Mouse (Mus musculus): ENCODE data around the gene Srgap3. TPM values are rescaled to one million over a fixed set of nuclear protein-coding genes. Genes with fewer than 3 reads are reported as not detected.

The Srgap3 gene
- total RNA-seq, 1 experiment from 2014 or later, result 9.6 TPM

GRCm38 (mm10) chr6:112955773-112956172 lies 8.7 kb upstream of the Srgap3 start:
- ATAC-seq (replicated peaks in 1 of 2; ENCODE audit: insufficient read depth in 1 of 2, low FRiP score in 2 of 2, low TSS enrichment in 1 of 2, low read depth in 1 of 2, poor library complexity in 2 of 2, severe bottlenecking in 2 of 2), result peak; percentile 73 to 85

GRCm38 (mm10) chr6:112953905-112954304 lies 6.8 kb upstream of the Srgap3 start:
- ATAC-seq (replicated peaks in 1 of 2; ENCODE audit: insufficient read depth in 1 of 2, low FRiP score in 2 of 2, low TSS enrichment in 1 of 2, low read depth in 1 of 2, poor library complexity in 2 of 2, severe bottlenecking in 2 of 2), result peak; percentile 72 to 82

- no peak for ATAC-seq (replicated peaks in 1 of 2; ENCODE audit: insufficient read depth in 1 of 2, low FRiP score in 2 of 2, low TSS enrichment in 1 of 2, low read depth in 1 of 2, poor library complexity in 2 of 2, severe bottlenecking in 2 of 2)
Measured at GRCm38 (mm10) chr6:112951254-112951653, 4.2 kb upstream of the Srgap3 start.

GRCm38 (mm10) chr6:112950205-112951110 lies 3.4 kb upstream of the Srgap3 start:
- no peak for ATAC-seq (replicated peaks in 1 of 2; ENCODE audit: insufficient read depth in 1 of 2, low FRiP score in 2 of 2, low TSS enrichment in 1 of 2, low read depth in 1 of 2, poor library complexity in 2 of 2, severe bottlenecking in 2 of 2)

- no peak for ATAC-seq (replicated peaks in 1 of 2; ENCODE audit: insufficient read depth in 1 of 2, low FRiP score in 2 of 2, low TSS enrichment in 1 of 2, low read depth in 1 of 2, poor library complexity in 2 of 2, severe bottlenecking in 2 of 2)
Measured at GRCm38 (mm10) chr6:112949220-112949619, 2.2 kb upstream of the Srgap3 start.

- 0 out of 4 replicates have a peak, but pooled peaks of 1 of the 2 experiments have one; percentile 10 for ATAC-seq (replicated peaks in 1 of 2; ENCODE audit: insufficient read depth in 1 of 2, low FRiP score in 2 of 2, low TSS enrichment in 1 of 2, low read depth in 1 of 2, poor library complexity in 2 of 2, severe bottlenecking in 2 of 2)
Measured at GRCm38 (mm10) chr6:112948416-112948815, 1.4 kb upstream of the Srgap3 start.

GRCm38 (mm10) chr6:112946021-112946811 lies 850 bp downstream of the Srgap3 start:
- ATAC-seq (replicated peaks in 1 of 2; ENCODE audit: insufficient read depth in 1 of 2, low FRiP score in 2 of 2, low TSS enrichment in 1 of 2, low read depth in 1 of 2, poor library complexity in 2 of 2, severe bottlenecking in 2 of 2), result no peak

- ATAC-seq (replicated peaks in 1 of 2; ENCODE audit: insufficient read depth in 1 of 2, low FRiP score in 2 of 2, low TSS enrichment in 1 of 2, low read depth in 1 of 2, poor library complexity in 2 of 2, severe bottlenecking in 2 of 2), result peak; percentile 25; a peak in 3 of 4 replicates
Measured at GRCm38 (mm10) chr6:112945181-112945751, 1.8 kb downstream of the Srgap3 start.

- no peak for ATAC-seq (replicated peaks in 1 of 2; ENCODE audit: insufficient read depth in 1 of 2, low FRiP score in 2 of 2, low TSS enrichment in 1 of 2, low read depth in 1 of 2, poor library complexity in 2 of 2, severe bottlenecking in 2 of 2)
Measured at GRCm38 (mm10) chr6:112943596-112944245, 3.3 kb downstream of the Srgap3 start.

- ATAC-seq (replicated peaks in 1 of 2; ENCODE audit: insufficient read depth in 1 of 2, low FRiP score in 2 of 2, low TSS enrichment in 1 of 2, low read depth in 1 of 2, poor library complexity in 2 of 2, severe bottlenecking in 2 of 2), result no peak
Measured at GRCm38 (mm10) chr6:112939281-112939680, 7.8 kb downstream of the Srgap3 start.

GRCm38 (mm10) chr6:112937791-112938190 lies 9.3 kb downstream of the Srgap3 start:
- ATAC-seq (replicated peaks in 1 of 2; ENCODE audit: insufficient read depth in 1 of 2, low FRiP score in 2 of 2, low TSS enrichment in 1 of 2, low read depth in 1 of 2, poor library complexity in 2 of 2, severe bottlenecking in 2 of 2), result no peak

- ATAC-seq (replicated peaks in 1 of 2; ENCODE audit: insufficient read depth in 1 of 2, low FRiP score in 2 of 2, low TSS enrichment in 1 of 2, low read depth in 1 of 2, poor library complexity in 2 of 2, severe bottlenecking in 2 of 2), result no peak
Measured at GRCm38 (mm10) chr6:112934501-112934900, 12.6 kb downstream of the Srgap3 start.

GRCm38 (mm10) chr6:112932611-112933010 lies 14.5 kb downstream of the Srgap3 start:
- no peak for ATAC-seq (replicated peaks in 1 of 2; ENCODE audit: insufficient read depth in 1 of 2, low FRiP score in 2 of 2, low TSS enrichment in 1 of 2, low read depth in 1 of 2, poor library complexity in 2 of 2, severe bottlenecking in 2 of 2)

GRCm38 (mm10) chr6:112930011-112930451 lies 17.0 kb downstream of the Srgap3 start:
- no peak for ATAC-seq (replicated peaks in 1 of 2; ENCODE audit: insufficient read depth in 1 of 2, low FRiP score in 2 of 2, low TSS enrichment in 1 of 2, low read depth in 1 of 2, poor library complexity in 2 of 2, severe bottlenecking in 2 of 2)

GRCm38 (mm10) chr6:112929291-112929984 lies 17.6 kb downstream of the Srgap3 start:
- no peak; a peak in 1 of 4 replicates for ATAC-seq (replicated peaks in 1 of 2; ENCODE audit: insufficient read depth in 1 of 2, low FRiP score in 2 of 2, low TSS enrichment in 1 of 2, low read depth in 1 of 2, poor library complexity in 2 of 2, severe bottlenecking in 2 of 2)

GRCm38 (mm10) chr6:112928841-112929240 lies 18.2 kb downstream of the Srgap3 start:
- ATAC-seq (replicated peaks in 1 of 2; ENCODE audit: insufficient read depth in 1 of 2, low FRiP score in 2 of 2, low TSS enrichment in 1 of 2, low read depth in 1 of 2, poor library complexity in 2 of 2, severe bottlenecking in 2 of 2), result no peak

GRCm38 (mm10) chr6:112927341-112927740 lies 19.7 kb downstream of the Srgap3 start:
- ATAC-seq (replicated peaks in 1 of 2; ENCODE audit: insufficient read depth in 1 of 2, low FRiP score in 2 of 2, low TSS enrichment in 1 of 2, low read depth in 1 of 2, poor library complexity in 2 of 2, severe bottlenecking in 2 of 2), result no peak
